ENCODE assay signal across 27 mouse cellular contexts in genomic region chr16:27326463-27326862, GRCm38 (mm10). TPM values are rescaled to one million over a fixed set of nuclear protein-coding genes. Genes with fewer than 3 reads are reported as not detected.
"Had no signal": no experiment of that assay in that cellular context is flagged by ENCODE, and none has a peak within 500 bp of the region (broad histone marks: within the 10 kb centered on the region; RNA-seq: fewer than 3 reads in every experiment).

No protein-coding gene starts in this region.

- DNase-seq: kidney, adult 18-20 months; kidney, adult 9 months; kidney, postnatal 14 days; kidney, postnatal 4 days; liver, postnatal 0 days; lung, postnatal 10 days; lung, postnatal 36 days; midbrain, embryonic 14.5 days; thymus, adult 2 months; thymus, postnatal 14 days; thymus, postnatal 4 days had no signal

- H3K27ac ChIP-seq: liver, embryonic 14.5 days; lung, embryonic 15.5 days; neural tube, embryonic 13.5 days; stomach, postnatal 0 days had no signal

- H3K27me3 ChIP-seq: lung, embryonic 15.5 days; megakaryocyte, embryonic 14.5 days; neural tube, embryonic 13.5 days had no signal

- H3K9ac ChIP-seq: liver, embryonic 14.5 days; liver, postnatal 0 days; lung, embryonic 15.5 days; neural tube, embryonic 13.5 days had no signal

- H3K36me3 ChIP-seq: lung, embryonic 15.5 days; neural tube, embryonic 13.5 days had no signal

- H3K4me3 ChIP-seq: lung, embryonic 15.5 days; megakaryocyte, embryonic 14.5 days; neural tube, embryonic 13.5 days had no signal

- H3K9me3 ChIP-seq: lung, embryonic 15.5 days; megakaryocyte, embryonic 14.5 days; neural tube, embryonic 13.5 days had no signal

- H3K4me1 ChIP-seq: lung, embryonic 15.5 days; neural tube, embryonic 13.5 days had no signal

- H3K4me2 ChIP-seq: lung, embryonic 15.5 days; midbrain, embryonic 11.5 days; neural tube, embryonic 13.5 days had no signal

- ATAC-seq: liver, postnatal 0 days had no signal

RNA-seq across cellular contexts. Expression of gene Ostn, which starts 19.2 kb away (rescaled TPM):
- total RNA-seq: layer of hippocampus, adult 18-20 months; layer of hippocampus, postnatal 14 days; liver, adult 2 months; midbrain, postnatal 0 days had no signal
- polyA plus RNA-seq: limb, embryonic 11.5 days; liver, adult 2 months; liver, embryonic 14.5 days; liver, postnatal 0 days; lung, embryonic 15.5 days; midbrain, embryonic 11.5 days; midbrain, embryonic 14.5 days; midbrain, postnatal 0 days; neural tube, embryonic 13.5 days; small intestine, adult 2 months; spleen, adult 2 months; stomach, embryonic 14.5 days; stomach, postnatal 0 days; thymus, adult 2 months had no signal

RNA-seq across cellular contexts. Expression of gene Uts2b, which starts 43.6 kb away (rescaled TPM):
- total RNA-seq: layer of hippocampus, adult 18-20 months; layer of hippocampus, postnatal 14 days; left cerebral cortex, postnatal 25 days; liver, adult 2 months had no signal
- polyA plus RNA-seq: kidney, embryonic 16.5 days; limb, embryonic 11.5 days; liver, adult 2 months; liver, embryonic 14.5 days; liver, postnatal 0 days; midbrain, embryonic 11.5 days; midbrain, postnatal 0 days; small intestine, adult 2 months; spleen, adult 2 months; stomach, embryonic 14.5 days; thymus, adult 2 months had no signal
